Mouse (Mus musculus): ENCODE results near the gene Olfr487.
"Not testable (repeated sequence)": the region's sequence is repeated elsewhere in the genome, so short reads cannot be mapped to it uniquely, and the experiment has no call there.

The Olfr487 gene

DNA sequence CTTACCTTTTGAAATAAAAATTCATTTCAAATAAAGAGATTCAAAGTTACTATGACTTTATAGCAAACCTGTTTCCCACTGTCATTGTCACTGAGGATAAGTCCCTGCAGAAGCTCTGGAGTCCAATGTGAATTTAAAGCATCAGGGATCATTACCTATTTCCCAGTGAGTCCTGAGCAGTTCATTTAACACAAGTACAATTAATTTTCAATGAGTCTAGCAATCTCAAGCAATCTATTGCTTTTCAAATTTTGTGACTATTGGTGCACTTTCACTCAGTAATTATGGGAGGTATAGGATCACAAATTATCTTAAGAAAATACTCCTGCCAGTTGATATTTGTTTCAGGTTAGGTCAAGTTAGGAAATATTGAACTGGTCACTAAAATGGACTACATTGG lies at the start of gene Olfr487:
Gene Olfr487 (minus strand): TSS at position 101 of the 400 bp plus-strand sequence.
- in situ Hi-C loops (cut with MboI, MseI), result not testable (repeated sequence)

DNA sequence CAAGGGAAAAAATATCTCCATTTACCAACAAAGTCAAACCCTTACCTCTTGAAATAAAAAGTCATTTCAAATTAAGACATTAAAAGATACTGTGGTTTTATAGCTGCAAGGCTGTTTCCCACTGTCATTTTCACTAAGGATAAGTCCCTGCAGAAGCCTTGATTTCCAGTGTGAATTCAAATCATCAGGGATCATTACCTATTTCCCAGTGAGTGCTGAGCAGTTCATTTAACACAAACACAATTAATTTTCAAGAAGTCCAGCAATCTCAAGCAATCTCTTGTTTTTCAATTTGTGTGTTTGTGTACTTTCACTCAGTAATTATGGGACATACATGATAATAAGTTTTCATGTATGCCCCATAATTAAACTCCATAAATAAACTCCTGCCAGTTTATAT lies 43.8 kb upstream of the Olfr487 start, which contains the start of gene Olfr488:
Gene Olfr488 (minus strand): TSS at position 101 of the 400 bp plus-strand sequence.
- in situ Hi-C loops (cut with MboI, MseI), result no loop called here

DNA sequence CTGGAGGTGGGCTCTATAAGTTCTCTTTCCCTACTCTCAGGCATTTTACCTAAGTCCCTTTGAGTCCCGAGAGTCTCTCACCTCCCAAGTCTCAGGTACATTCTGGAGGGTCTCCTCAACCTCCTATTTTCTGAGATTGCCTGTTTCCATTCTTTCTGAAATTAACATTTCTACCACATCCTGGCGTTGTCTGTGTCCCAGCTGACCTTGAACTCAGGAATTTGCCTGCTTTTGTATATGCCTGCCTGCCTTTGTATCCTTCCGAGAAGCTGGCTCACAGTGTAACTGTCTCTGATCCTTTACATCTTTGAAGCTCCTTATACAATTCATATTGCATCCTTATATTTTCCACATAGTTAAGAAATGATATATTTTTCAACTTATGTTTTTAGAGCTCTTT lies 19.1 kb upstream of the Olfr487 start:
- in situ Hi-C loops (cut with MboI, MseI), result no loop called here

DNA sequence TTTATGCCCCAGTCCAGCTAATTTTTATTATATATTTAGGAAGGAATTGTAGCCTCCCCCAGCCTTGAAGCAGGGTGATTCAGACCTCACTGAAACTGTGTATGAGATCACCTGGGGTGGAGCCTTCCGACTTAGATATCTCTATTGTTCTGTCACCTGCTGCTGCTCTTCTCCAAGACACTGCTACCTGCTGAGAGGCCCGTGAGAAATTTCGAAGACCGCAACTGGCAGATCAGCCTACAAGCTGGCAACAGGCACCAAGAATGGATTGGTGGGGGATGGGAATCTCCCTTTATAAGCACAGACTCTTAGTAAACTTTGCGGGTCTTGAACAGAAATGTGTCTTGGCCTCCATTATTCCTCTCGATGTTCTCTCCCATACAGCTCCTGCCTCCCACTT lies 17.5 kb downstream of the Olfr487 start:
- in situ Hi-C loops (cut with MboI, MseI), result no loop called here

DNA sequence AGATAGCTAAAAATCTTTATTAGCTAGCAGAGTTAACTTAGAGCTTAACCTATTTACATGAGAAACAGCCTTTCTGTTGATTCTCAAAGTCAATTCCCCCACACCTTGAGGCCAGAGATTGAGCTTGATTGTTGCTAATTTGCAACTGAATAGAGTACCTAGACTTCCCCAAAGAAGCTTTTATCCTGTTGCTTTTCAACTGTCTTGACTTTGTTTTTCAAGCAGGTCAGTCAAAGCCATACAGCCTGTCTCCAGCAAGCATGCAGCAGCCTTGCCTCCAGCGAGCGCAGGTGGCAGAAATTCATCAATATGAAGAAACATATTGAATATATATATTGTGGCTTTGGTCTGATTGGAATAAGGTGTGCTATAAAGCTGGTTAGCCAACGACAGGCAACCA lies 18.1 kb downstream of the Olfr487 start:
- in situ Hi-C loops (cut with MboI, MseI), result not testable (repeated sequence)

GRCm38 (mm10) chr7:108192714-108193113 lies 21.7 kb downstream of the Olfr487 start:
- in situ Hi-C loops (cut with MboI, MseI), result not testable (repeated sequence)

DNA sequence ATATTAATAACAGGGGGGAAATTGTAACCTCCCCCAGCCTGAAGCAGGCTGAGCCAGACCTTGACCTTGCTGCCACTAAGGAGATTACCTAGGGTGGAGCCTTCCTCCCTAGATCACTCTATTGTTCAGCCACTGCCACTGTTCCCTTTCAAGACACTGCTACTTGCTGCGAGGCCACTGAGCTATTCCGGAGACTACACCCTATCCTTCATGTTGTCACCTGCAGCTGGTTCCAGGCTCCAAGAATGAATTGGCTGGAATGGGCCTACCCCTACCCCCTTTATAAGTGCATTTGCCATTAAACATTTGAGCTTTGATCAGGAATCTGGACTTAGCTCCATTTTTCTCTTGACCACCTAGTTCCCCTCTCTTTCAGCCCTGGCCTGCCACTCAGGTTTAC lies 23.2 kb downstream of the Olfr487 start:
- in situ Hi-C loops (cut with MboI, MseI), result not testable (repeated sequence)

DNA sequence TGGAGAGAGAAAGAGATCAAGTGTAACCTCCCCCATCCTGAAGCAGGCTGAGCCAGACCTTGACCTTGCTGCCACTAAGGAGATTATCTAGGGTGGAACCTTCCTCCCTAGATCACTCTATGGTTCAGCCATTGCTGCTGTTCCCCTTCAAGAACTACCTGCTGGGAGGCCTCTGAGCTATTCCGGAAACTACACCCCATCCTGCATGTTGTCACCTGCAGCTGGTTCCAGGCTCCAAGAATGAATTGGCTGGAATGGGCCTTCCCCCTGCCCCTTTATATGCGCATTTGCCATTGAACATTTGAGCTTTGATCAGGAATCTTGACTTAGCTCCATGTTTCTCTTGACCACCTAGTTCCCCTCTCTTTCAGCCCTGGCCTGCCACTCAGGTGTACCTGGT lies 29.2 kb downstream of the Olfr487 start:
- in situ Hi-C loops (cut with MboI, MseI), result not testable (repeated sequence)

- in situ Hi-C loops (cut with MboI, MseI), result not testable (repeated sequence)
Observed at GRCm38 (mm10) chr7:108184401-108184800, 30.0 kb downstream of the Olfr487 start.

DNA sequence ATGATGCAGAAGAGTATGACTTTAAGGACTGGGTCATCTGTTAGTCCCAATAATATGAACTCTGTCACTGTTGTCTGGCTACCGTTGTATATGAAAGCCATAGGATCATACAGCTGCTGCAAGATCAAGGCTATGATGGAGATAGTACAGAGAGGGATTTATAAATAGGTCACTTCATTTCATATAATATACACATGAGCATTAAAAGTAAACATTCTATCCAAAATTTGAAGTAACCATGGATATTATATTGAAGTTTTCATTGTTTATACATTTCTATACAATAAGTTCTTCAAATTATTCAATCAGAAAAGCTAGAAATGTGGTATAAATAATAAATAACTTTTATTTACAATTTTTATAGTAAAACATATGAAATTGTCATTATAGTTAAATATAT lies 41.8 kb downstream of the Olfr487 start, which contains the start of gene Olfr486:
Gene Olfr486 (minus strand): TSS at position 101 of the 400 bp plus-strand sequence.
- in situ Hi-C loops (cut with MboI, MseI), result not testable (repeated sequence)

DNA sequence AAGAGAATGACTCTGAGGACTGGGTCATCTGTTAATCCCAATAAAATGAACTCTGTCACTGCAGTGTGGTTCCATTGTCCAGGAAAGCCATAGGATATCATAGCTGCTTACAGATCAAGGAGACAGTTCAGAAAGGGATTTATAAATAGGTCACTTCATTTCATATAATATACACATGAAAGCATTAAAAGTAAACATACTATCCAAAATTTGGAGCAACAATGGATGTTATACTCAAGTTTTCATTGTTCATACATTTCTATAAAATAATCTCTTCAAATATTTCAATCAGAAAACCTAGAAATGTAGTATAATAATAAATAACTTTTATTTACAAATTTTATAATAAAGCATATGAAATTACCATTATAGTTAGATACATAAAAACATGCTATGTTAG lies 54.7 kb downstream of the Olfr487 start, which contains the start of gene Olfr485:
Gene Olfr485 (minus strand): TSS at position 101 of the 400 bp plus-strand sequence.
- in situ Hi-C loops (cut with MboI, MseI), result no loop called here

Data from T-helper 2 cell (primary cell).